Mouse (Mus musculus): Measurements from ENCODE around the gene Grk5.
A peak's percentile ranks its signal among the peaks of the same experiment; 100 is the strongest.

The Grk5 gene

GRCm38 (mm10) chr19:60973508-60973907 is 84.0 kb downstream of the Grk5 start:
- peak; percentile 23 for DNase-seq (ENCODE audit: low read depth, low spot score)

GRCm38 (mm10) chr19:60979581-60979980 is 90.0 kb downstream of the Grk5 start:
- no peak for DNase-seq (ENCODE audit: low read depth, low spot score)

GRCm38 (mm10) chr19:60981391-60981790 is 91.8 kb downstream of the Grk5 start:
- DNase-seq (ENCODE audit: low read depth, low spot score), result no peak

DNA sequence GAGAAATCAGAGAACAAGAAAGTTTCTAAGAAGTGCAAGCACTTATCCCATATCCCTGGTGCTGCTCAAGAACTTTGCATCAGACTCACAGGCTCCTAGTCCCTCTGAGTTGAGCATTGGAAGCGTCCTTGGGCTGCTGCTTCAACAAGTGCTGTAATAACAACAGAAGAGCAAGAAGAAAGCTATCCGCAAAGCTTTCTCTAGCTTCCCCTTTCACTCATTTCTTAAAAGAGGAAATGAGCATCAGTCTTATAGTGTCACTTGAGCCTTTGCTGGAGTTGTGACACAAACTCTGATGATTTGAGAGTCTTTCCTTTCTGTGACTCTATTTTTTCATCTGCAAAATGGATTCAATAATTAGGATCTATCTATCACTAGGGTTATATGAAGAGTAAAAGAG is 92.3 kb downstream of the Grk5 start:
- DNase-seq (ENCODE audit: low read depth, low spot score), result no peak

DNA sequence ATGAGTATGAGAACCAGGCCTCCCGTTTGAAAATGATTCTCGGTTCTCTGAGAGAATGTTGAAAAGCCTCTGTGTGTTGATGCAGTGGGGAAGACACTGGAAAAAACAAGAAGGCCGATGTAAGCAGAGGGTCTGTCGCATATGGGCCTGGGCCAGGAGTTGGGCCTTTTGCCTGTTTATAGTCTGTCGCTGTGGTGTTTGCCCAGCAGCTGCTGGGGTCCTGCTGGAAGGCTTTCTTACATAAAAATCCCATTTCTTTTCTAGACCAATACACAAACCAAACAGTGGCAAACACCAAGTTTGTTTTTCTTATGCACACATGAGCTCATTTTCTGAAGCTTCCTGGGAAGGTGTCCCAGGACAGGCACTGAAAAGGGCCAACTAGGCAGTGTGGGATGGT is 100.2 kb downstream of the Grk5 start:
- no peak for DNase-seq (ENCODE audit: low read depth, low spot score)

DNA sequence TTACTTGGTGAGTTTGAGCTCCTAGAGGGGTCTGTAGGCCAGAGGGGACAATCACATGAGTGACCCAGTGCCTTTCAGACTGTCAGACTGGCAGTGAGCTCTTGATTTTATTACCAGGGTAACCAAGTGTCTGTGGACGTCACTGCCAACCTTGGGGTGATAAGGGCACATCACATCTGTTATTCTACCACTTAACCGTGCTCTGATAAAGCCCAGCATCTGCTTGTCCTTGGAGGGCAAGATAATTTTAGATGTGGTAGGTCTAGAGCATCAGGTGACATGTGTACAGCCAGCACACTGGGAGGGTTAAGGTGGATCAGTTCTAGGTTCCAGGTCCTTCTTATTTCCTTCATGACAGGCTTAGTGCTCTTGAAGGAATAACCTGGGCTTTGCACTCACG is 104.7 kb downstream of the Grk5 start:
- no peak for DNase-seq (ENCODE audit: low read depth, low spot score)

- no peak for DNase-seq (ENCODE audit: low read depth, low spot score)
Measured at GRCm38 (mm10) chr19:60994845-60995244, 105.3 kb downstream of the Grk5 start.

- DNase-seq (ENCODE audit: low read depth, low spot score), result no peak
Measured at GRCm38 (mm10) chr19:60997784-60998183, 108.2 kb downstream of the Grk5 start.

- peak; percentile 29 for DNase-seq (ENCODE audit: low read depth, low spot score)
Measured at GRCm38 (mm10) chr19:60999652-61000051, 110.1 kb downstream of the Grk5 start.

DNA sequence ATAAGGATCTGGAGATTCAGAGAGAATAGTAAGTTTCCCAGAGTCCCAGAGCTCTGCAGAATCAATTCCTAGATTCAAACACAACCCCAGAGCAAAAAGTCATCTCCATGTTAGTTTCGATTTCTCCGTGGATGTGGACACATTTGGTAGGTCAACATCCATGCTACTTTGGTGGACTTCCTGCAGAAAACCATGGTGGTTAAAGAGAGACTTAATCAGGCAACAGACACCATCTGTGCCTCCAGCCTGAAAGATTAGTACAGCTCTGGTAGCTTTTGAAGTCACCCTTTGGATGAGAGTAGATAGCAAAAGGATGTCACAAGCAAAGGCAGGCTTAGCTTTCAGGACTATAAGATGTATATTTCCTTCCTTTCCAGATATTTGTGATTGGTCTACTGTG is 111.4 kb downstream of the Grk5 start:
- peak; percentile 41 for DNase-seq (ENCODE audit: low read depth, low spot score)

DNA sequence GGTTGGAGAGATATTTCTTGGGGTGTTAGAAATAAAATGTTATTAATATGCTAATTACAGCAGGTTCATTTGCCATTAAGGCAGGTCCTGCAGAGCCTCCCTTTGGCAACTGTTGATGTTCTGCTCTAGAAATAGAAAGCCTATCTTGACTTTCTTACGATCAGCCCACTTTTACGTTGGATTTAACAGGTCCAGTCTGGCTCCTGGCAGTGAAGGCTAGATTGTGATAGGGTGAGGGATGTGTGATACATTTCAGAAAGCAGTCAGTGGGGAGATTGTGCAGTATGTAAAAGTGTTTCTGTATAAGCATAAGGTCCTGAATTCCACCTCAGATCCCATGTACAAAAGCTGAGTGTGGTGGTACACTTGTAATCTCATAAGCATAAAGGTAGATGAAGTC is 119.7 kb downstream of the Grk5 start:
- no peak for DNase-seq (ENCODE audit: low read depth, low spot score)

DNA sequence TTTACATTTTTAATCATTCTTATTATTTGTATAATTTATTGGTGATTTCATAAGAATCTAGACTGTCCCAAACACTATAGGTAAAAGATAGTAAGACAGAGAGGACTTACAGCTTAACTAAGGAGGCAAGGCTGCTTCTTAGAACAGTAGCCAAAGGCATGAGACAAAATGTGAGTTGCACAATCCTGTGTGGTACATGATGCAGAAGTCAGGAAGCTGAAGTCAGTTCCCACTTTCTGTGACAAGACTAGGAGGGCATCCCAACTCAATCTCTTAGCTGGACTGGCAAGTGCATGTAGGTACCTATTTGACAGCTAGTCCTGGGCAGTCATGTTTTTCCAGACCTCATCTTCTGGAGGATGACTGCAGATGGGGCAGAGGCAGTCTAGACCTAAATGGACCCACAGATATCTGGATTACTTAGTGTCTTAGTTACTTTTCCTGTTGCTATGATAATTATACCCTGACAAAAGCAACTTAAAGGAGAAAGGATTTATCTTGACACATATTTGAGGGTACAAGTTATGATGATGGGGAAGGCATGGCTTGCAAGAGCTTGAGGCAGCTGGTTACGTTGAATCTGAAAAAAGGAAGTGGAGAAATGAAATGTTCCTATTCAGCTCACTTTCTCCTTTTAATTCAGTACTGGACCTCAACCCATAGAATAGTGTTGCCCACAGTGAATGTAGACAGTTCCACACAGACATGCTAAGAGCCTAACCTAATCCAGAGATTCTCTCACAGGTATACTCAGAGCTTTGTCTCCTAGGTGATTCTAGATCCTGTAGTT is 128.1 kb downstream of the Grk5 start:
- no peak for DNase-seq (ENCODE audit: low read depth, low spot score)

- DNase-seq (ENCODE audit: low read depth, low spot score), result peak; percentile 84
Measured at GRCm38 (mm10) chr19:61021502-61021901, 132.0 kb downstream of the Grk5 start.

- no peak for DNase-seq (ENCODE audit: low read depth, low spot score)
Measured at GRCm38 (mm10) chr19:61021939-61022566, 132.5 kb downstream of the Grk5 start.

GRCm38 (mm10) chr19:61031570-61031969 is 142.0 kb downstream of the Grk5 start:
- DNase-seq (ENCODE audit: low read depth, low spot score), result no peak

DNA sequence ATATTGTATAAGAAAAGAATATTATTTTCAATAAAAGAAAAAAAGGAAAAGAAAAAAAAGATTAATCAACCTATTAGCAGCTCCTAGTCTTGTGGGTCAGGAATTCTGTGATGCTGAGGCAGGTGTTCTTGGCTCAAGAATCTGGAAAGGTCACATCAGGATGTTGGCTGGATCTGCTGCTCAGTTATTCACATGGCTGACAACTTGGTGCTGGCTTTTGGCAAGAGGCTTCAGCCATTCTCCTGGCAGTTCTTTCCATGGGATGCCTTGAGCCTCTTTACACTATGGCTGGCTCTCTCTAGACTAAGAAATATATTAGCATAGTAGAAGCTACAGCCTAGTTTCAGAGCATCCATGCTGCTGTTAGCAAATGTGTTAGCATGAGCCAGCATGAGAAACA is 149.6 kb downstream of the Grk5 start:
- DNase-seq (ENCODE audit: low read depth, low spot score), result peak; percentile 15

DNA sequence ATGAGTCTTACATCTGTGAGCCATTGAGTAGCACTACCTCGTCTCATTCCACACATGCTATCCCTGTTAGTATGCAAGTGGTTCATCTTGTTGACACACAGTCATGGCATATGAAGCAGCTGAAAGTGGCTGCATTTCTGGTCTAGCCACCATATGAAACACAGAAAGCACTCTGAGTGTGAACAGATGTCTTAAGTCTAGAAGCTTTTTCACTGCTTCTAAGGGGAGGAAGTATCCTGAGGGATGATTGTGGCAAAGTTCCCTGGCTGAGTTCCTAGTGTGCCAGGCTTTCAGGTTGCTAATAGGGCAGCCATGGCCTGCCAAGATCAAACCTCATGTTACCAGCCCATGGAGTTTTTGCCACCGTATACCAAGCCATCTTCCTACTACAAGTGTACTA is 159.1 kb downstream of the Grk5 start:
- DNase-seq (ENCODE audit: low read depth, low spot score), result peak; percentile 58

DNA sequence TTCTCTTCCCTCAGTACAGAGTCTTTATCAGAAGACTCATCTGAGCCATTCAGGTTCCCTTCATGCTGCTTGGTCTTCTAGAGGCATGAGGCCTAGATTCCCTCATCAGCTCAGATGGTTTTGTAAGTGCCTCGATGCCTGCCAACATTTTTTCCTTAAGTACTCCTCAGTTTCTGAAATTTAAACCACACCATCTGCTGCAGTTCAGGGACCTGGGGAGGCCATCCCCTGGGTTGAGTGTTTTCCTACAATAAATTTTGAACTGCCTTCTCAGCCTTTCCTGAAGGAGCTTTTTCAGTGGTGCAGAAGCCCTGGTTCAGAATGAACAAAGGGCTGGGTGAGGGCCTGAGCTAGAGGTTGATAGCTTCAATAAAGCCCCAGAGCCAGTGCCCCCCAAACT is 159.9 kb downstream of the Grk5 start:
- peak; percentile 63 for DNase-seq (ENCODE audit: low read depth, low spot score)

- no peak for DNase-seq (ENCODE audit: low read depth, low spot score)
Measured at GRCm38 (mm10) chr19:61051151-61051550, 161.6 kb downstream of the Grk5 start.

- no peak for DNase-seq (ENCODE audit: low read depth, low spot score)
Measured at GRCm38 (mm10) chr19:61052008-61052407, 162.5 kb downstream of the Grk5 start.

- DNase-seq (ENCODE audit: low read depth, low spot score), result no peak
Measured at GRCm38 (mm10) chr19:61052786-61053185, 163.2 kb downstream of the Grk5 start.

DNA sequence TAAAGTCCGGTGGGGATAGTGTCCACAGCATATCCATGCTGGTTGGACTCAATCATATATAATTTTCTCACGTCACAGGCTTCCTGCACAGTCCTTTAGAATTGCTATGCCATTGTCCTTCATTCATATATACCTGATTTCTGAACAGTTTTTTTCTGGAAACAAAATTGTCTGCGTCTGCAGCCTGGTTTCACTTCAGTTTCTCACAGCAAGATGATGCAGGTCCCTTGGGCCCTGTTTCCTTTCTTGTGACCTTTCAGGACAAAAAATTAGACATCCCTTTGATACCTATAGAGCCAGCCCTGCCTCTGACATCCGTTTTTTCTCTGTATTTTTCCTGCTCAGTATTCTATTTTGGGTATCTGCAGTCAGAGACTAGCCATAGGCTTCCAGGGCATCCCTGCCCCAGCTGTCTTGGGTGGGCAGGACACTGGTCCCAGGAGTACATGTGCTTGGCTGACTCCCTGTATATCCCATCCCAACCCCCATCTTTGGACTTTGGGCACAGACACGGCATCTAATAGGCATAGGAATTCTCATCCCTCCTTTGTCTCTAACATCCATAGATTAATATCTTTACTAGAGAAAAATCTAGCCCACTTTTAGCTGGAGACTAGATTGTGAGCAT is 167.3 kb downstream of the Grk5 start:
- no peak for DNase-seq (ENCODE audit: low read depth, low spot score)

DNA sequence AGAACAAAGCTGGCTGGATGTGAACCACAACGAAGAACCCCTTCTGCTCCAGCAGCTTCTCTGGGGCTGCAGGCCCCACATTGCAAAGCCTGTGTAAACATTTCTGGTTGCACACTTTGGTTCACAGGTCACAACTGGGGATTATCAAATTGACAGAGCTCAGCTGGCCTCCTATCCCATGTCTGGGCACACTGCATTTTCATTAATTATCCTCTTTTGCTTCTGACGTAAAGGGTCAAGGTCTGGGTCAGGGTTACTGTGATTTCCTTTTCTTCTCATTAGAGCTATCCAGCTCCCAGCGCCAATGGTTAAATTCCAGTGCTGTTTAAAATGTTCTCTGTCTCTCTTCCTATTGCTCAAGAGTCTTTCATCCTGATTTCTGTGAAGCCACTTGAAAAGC is 168.0 kb downstream of the Grk5 start:
- no peak for DNase-seq (ENCODE audit: low read depth, low spot score)

Measured in brain, adult 2 months (tissue).